Comparison of ENCODE assay signal across 8 mouse cellular contexts in genomic region chr10:81633253-81634099, GRCm38 (mm10). TPM values are rescaled to one million over a fixed set of nuclear protein-coding genes. Genes with fewer than 3 reads are reported as not detected.
A peak's percentile ranks its signal among the peaks of the same experiment; 100 is the strongest.
DNase-seq lines count a peak whose midpoint lies in the region; ATAC-seq lines count a peak whose summit lies in the region.

No protein-coding gene starts in this region.

- peak; percentile 87 for DNase-seq in WW6 (ENCODE audit: low read depth, low spot score)
- peak; percentile 69 to 80 for DNase-seq in cerebellum, postnatal 36 days
- DNase-seq in frontal cortex, postnatal 36 days (ENCODE audit: low spot score in 2 of 2), result peak; percentile 78 to 84
- DNase-seq in left cerebral cortex, adult 18-20 months (ENCODE audit: low spot score in 2 of 2), result peak; percentile 82 to 86
- peak; percentile 90 to 93 for DNase-seq in lung, postnatal 4 days
- peak; percentile 90 for DNase-seq in retina, postnatal 1 day
- peak; percentile 96 for DNase-seq in thymus, postnatal 4 days

- no peaks in the 10 kb centered on the region for H3K9me3 ChIP-seq in hindbrain, embryonic 16.5 days (ENCODE audit: control insufficient read depth, low read length)

- H3K4me3 ChIP-seq in hindbrain, embryonic 16.5 days (ENCODE audit: low read length), result peak overlapping the region; percentile 57

- ATAC-seq in hindbrain, embryonic 16.5 days, result peak; percentile 90

- peaks cover 4% of the 10 kb centered on the region; the same call in 1 of the 2 replicates for H3K27me3 ChIP-seq in hindbrain, embryonic 16.5 days (replicated peaks; ENCODE audit: control insufficient read depth, insufficient read depth, low read length)

- 3% methylated on average over 37 of the region's 37 CpGs for WGBS in hindbrain, embryonic 16.5 days

- H3K36me3 ChIP-seq in hindbrain, embryonic 16.5 days (ENCODE audit: control insufficient read depth, insufficient read depth, low read length), result no peaks in the 10 kb centered on the region

- H3K4me1 ChIP-seq in hindbrain, embryonic 16.5 days (ENCODE audit: control insufficient read depth, insufficient read depth, low read depth, low read length), result peaks cover 3% of the 10 kb centered on the region

- peak overlapping the region; percentile 63 for H3K4me2 ChIP-seq in hindbrain, embryonic 16.5 days (ENCODE audit: low read length)

- peak overlapping the region; percentile 78 for H3K9ac ChIP-seq in hindbrain, embryonic 16.5 days (ENCODE audit: low read depth, low read length)

- peak overlapping the region; percentile 72 for H3K27ac ChIP-seq in hindbrain, embryonic 16.5 days (ENCODE audit: low read depth, low read length)

RNA-seq across cellular contexts. Expression of gene Ankrd24, which starts 5.1 kb away (rescaled TPM):
- 18.2 and 19.2 TPM in 2 replicates for polyA plus RNA-seq in hindbrain, embryonic 16.5 days (2015; fragmentation: Nextera tagmentation; extraction: Ambion mirVana)
- total RNA-seq in left cerebral cortex, adult 18-20 months (2021), result 10 to 100 TPM; 44.4 to 46.4 TPM

RNA-seq across cellular contexts. Expression of gene Sirt6, which starts 5.9 kb away (rescaled TPM):
- polyA plus RNA-seq in hindbrain, embryonic 16.5 days (2015; fragmentation: Nextera tagmentation; extraction: Ambion mirVana), result 35.8 and 46.0 TPM in 2 replicates
- 10 to 100 TPM; 26.2 to 26.6 TPM for total RNA-seq in left cerebral cortex, adult 18-20 months (2021)

RNA-seq across cellular contexts. Expression of gene Gm10778, which starts 15.4 kb away (rescaled TPM):
- polyA plus RNA-seq in hindbrain, embryonic 16.5 days (2015; fragmentation: Nextera tagmentation; extraction: Ambion mirVana), result 6.2 and 6.6 TPM in 2 replicates
- total RNA-seq in left cerebral cortex, adult 18-20 months (2021), result 1 to 10 TPM; 4.3 to 5.8 TPM

RNA-seq across cellular contexts. Expression of gene BC025920, which starts 27.4 kb away (rescaled TPM):
- 1.6 and 2.3 TPM in 2 replicates for polyA plus RNA-seq in hindbrain, embryonic 16.5 days (2015; fragmentation: Nextera tagmentation; extraction: Ambion mirVana)
- total RNA-seq in left cerebral cortex, adult 18-20 months (2021), result 1 to 10 TPM; 2.6 to 3.3 TPM

RNA-seq across cellular contexts. Expression of gene Tle6, which starts 32.6 kb away (rescaled TPM):
- polyA plus RNA-seq in hindbrain, embryonic 16.5 days (2015; fragmentation: Nextera tagmentation; extraction: Ambion mirVana), result 9.0 and 9.2 TPM in 2 replicates
- total RNA-seq in left cerebral cortex, adult 18-20 months (2021), result 10 to 100 TPM; 11.4 to 11.8 TPM

Comparison
In these comparisons a context has a peak if more than half of its experiments do, and no peak if none do; other contexts are left out.
1. Peak in every context shown above with its lines: DNase-seq, ATAC-seq, H3K4me3 ChIP-seq and H3K27ac ChIP-seq.